Mouse (Mus musculus) heart, adult 8-10 months (tissue): ENCODE results near the gene Gm7982. TPM values are rescaled to one million over a fixed set of nuclear protein-coding genes. Genes with fewer than 3 reads are reported as not detected.
"Not testable (repeated sequence)": the region's sequence is repeated elsewhere in the genome, so short reads cannot be mapped to it uniquely, and the experiment has no call there.

ENCODE experiments used
- DNase-seq: peaks from one replicate; pipeline ENCODE4 v3.0.0; 2022; ENCODE audit warnings: low spot score
- total RNA-seq, 4 experiments: library from RNA; stranded (reverse); gene quantifications; 2 replicates each; pipeline ENCODE4 v1.2.4; 2022

Gm7982 gene
- total RNA-seq = not detected

DNA sequence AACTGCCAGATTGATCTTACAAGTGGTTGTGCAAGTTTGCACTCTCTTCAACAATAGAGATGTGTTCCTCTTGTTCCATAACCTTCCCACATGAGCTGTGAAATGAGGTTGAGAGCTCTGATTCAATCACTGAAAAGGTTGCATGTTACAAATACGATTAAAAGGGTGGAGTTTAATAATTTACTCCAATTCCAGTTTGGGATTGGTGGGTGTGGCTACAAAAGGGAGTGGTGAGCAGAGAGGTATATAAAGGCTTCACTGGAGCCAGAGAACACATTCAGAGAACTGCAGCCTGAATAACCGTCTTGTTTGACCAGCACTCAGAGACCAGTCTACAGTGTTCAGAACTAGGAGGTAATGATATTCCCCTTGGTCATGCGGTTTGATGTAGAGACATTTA lies at the start of gene Gm7982:
TSS of gene Gm7982 (plus strand) at position 301 of the 400 bp plus-strand sequence.
- DNase-seq = not testable (repeated sequence)

DNA sequence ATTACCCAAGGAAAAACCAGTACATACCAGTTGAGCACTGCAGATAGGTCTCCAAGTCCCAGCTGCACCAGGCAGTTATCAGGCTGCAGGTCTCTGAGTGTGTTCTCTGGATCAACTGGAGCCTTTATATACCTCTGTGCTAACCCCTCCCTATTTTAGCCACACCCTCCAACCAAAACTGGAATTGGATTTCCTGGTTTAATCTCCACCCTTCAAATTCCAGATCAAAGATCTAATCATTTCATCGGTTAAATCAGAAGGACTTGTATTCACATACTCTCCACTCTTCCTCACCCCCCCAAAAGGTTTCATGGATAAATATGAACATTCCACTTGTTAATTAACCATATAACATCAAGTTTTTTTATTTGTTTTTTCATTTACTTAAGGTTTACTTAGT lies 5.7 kb upstream of the Gm7982 start, which contains the start of gene Gm7978:
TSS of gene Gm7978 (minus strand) at position 101 of the 400 bp plus-strand sequence.
- DNase-seq = not testable (repeated sequence)

DNA sequence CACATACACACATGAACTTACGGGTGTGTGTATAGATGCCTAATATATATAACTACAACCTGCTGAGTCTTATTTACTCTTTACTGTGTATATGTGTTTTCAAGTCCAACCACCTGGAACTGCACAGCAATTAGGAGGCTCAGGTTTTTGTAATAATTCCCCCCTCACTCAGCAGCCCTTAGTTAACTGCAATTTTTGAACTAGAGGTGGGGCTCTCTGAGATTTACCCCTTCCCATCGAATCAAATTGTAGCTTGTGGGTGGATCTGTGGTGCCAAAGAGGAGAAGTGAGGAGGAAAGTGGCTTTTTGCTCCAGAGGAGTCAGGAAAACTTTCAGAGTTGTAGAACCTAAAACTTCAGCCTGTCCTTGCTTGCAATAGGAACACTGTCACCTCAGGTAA lies 33.9 kb downstream of the Gm7982 start, which contains the start of gene E330014E10Rik:
TSS of gene E330014E10Rik (plus strand) at position 301 of the 400 bp plus-strand sequence.
- DNase-seq = not testable (repeated sequence)

Other genes with a start within 250 kb of the Gm7982 start
- gene Gm3286, start 231.3 kb upstream of the Gm7982 start, total RNA-seq = not detected
- gene Gm7971, start 147.1 kb upstream of the Gm7982 start, total RNA-seq = not detected
- not detected for gene Gm7978, start 5.8 kb upstream of the Gm7982 start, total RNA-seq
- not detected for gene E330014E10Rik, start 34.0 kb downstream of the Gm7982 start, total RNA-seq
- gene Cxcl13, start 214.9 kb downstream of the Gm7982 start, total RNA-seq = 1 to 10 TPM; 1.4 to 2.1 (median 1.5) TPM